Mouse (Mus musculus): ENCODE measurements at regions not wholly inside any gene's neighbourhood (a gene's known extent, or its start where the extent isn't known, plus 50 kb on each side); places are given as distances from the start of the nearest gene placed in this dataset.
"Not testable (repeated sequence)": the region's sequence is repeated elsewhere in the genome, so short reads cannot be mapped to it uniquely, and the experiment has no call there.

GRCm38 (mm10) chr16:76958597-76959392, 54.7 kb upstream of the Usp25 start:
- DNase-seq (ENCODE audit: low read depth, low spot score) = peak; percentile 31

GRCm38 (mm10) chr16:76957491-76957890, 56.0 kb upstream of the Usp25 start:
- no peak for DNase-seq (ENCODE audit: low read depth, low spot score)

- DNase-seq (ENCODE audit: low read depth, low spot score) = no peak
Observed at GRCm38 (mm10) chr16:76957090-76957489, 56.4 kb upstream of the Usp25 start.

GRCm38 (mm10) chr16:76950836-76951486, 62.5 kb upstream of the Usp25 start:
- peak; percentile 76 for DNase-seq (ENCODE audit: low read depth, low spot score)

- peak; percentile 32 for DNase-seq (ENCODE audit: low read depth, low spot score)
Observed at GRCm38 (mm10) chr16:76947011-76947410, 66.5 kb upstream of the Usp25 start.

GRCm38 (mm10) chr16:76938128-76938527, 75.4 kb upstream of the Usp25 start:
- peak; percentile 31 for DNase-seq (ENCODE audit: low read depth, low spot score)

- no peak for DNase-seq (ENCODE audit: low read depth, low spot score)
Observed at GRCm38 (mm10) chr16:76927901-76928300, 85.6 kb upstream of the Usp25 start.

- not testable (repeated sequence) for DNase-seq (ENCODE audit: low read depth, low spot score)
Observed at GRCm38 (mm10) chr16:76920137-76920536, 93.4 kb upstream of the Usp25 start.

- DNase-seq (ENCODE audit: low read depth, low spot score) = no peak
Observed at GRCm38 (mm10) chr16:76918598-76918997, 94.9 kb upstream of the Usp25 start.

GRCm38 (mm10) chr16:76914311-76914710, 99.2 kb upstream of the Usp25 start:
- peak; percentile 45 for DNase-seq (ENCODE audit: low read depth, low spot score)

- no peak for DNase-seq (ENCODE audit: low read depth, low spot score)
Observed at GRCm38 (mm10) chr16:76905205-76905996, 108.1 kb upstream of the Usp25 start.

GRCm38 (mm10) chr16:76899083-76899482, 114.4 kb upstream of the Usp25 start:
- no peak for DNase-seq (ENCODE audit: low read depth, low spot score)

- no peak for DNase-seq (ENCODE audit: low read depth, low spot score)
Observed at GRCm38 (mm10) chr16:76896305-76896704, 117.2 kb upstream of the Usp25 start.

- no peak for DNase-seq (ENCODE audit: low read depth, low spot score)
Observed at GRCm38 (mm10) chr16:76895781-76896180, 117.7 kb upstream of the Usp25 start.

- no peak for DNase-seq (ENCODE audit: low read depth, low spot score)
Observed at GRCm38 (mm10) chr16:76878576-76878975, 134.9 kb upstream of the Usp25 start.

GRCm38 (mm10) chr16:76875397-76876018, 138.0 kb upstream of the Usp25 start:
- DNase-seq (ENCODE audit: low read depth, low spot score) = no peak

GRCm38 (mm10) chr16:76866465-76866802, 147.1 kb upstream of the Usp25 start:
- no peak for DNase-seq (ENCODE audit: low read depth, low spot score)

GRCm38 (mm10) chr16:76865731-76866464, 147.6 kb upstream of the Usp25 start:
- DNase-seq (ENCODE audit: low read depth, low spot score) = peak; percentile 88

- DNase-seq (ENCODE audit: low read depth, low spot score) = no peak
Observed at GRCm38 (mm10) chr16:76864392-76864791, 149.1 kb upstream of the Usp25 start.

GRCm38 (mm10) chr16:76855797-76856196, 157.7 kb upstream of the Usp25 start:
- DNase-seq (ENCODE audit: low read depth, low spot score) = no peak

GRCm38 (mm10) chr16:76851396-76851795, 162.1 kb upstream of the Usp25 start:
- no peak for DNase-seq (ENCODE audit: low read depth, low spot score)

All from brain, adult 2 months (tissue).